9 mouse cellular contexts compared by ENCODE assay signal in the genomic region with DNA sequence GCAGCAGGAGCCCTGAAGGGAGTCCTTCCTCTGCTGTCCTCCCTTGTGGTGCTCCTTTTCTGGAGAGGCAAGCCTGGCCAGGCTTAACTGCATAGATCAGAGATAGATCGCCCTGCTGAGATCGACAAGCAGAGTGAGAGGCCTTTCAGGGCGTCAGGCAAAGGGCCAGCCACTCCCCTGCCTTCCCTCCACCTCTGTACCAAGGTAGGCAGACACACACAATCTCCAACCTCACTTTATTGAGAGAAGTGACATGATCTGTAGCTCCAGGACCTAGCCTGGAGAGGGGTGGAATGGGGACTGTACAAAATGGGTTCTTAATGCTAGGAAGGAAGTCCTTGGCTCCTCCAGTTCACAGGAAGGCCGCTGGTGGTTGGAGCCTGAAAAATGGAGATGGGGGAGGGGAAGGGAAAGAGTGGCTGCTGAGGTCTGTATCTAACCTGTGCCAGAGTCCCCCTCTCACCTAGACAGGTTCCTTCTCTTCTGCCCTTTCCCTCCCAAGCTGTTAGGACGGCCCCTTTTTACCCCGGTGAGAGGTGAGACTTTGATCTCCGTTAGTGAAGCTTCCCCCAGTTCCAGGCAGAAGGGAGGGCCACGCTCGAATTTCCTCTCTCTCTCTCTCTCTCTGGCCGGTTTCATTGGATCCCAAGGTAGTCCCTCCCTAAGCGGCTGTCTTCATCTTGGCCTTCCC. TPM values are rescaled to one million over a fixed set of nuclear protein-coding genes. Genes with fewer than 3 reads are reported as not detected.
DNase-seq lines count a peak whose midpoint lies in the region; ATAC-seq and TF ChIP-seq lines count a peak whose summit lies in the region.
"Had no signal": no experiment of that assay in that cellular context is flagged by ENCODE, and none has a peak within 500 bp of the region (broad histone marks: within the 10 kb centered on the region; RNA-seq: fewer than 3 reads in every experiment).

No protein-coding gene starts in this region.

- peaks cover 46% of the 10 kb centered on the region for H3K27me3 ChIP-seq in heart, embryonic 14.5 days (ENCODE audit: control insufficient read depth, insufficient read depth, low read length)
- H3K27me3 ChIP-seq in testis, adult 2 months (ENCODE audit: control insufficient read depth, insufficient read depth, low read length): peaks cover 2% of the 10 kb centered on the region
- peaks cover 42% of the 10 kb centered on the region for H3K27me3 ChIP-seq in forebrain, embryonic 15.5 days

- H3K4me3 ChIP-seq in heart, embryonic 14.5 days (ENCODE audit: control insufficient read depth in 1 of 2, insufficient read depth in 1 of 2, low read depth in 1 of 2, low read length in 2 of 2): no peak overlapping the region
- H3K4me3 ChIP-seq in testis, adult 2 months (ENCODE audit: control insufficient read depth, low read depth, low read length): peak overlapping the region; percentile 32; the same call in 1 of the 2 replicates
- no peak overlapping the region for H3K4me3 ChIP-seq in forebrain, embryonic 15.5 days

- H3K4me1 ChIP-seq in heart, embryonic 14.5 days (ENCODE audit: control insufficient read depth in 2 of 2, insufficient read depth in 2 of 2, low read length in 2 of 2): peaks cover 3 to 4% of the 10 kb centered on the region in 2 experiments; a peak in 2 of 4 replicates
- peaks cover 20% of the 10 kb centered on the region for H3K4me1 ChIP-seq in testis, adult 2 months (ENCODE audit: control insufficient read depth, insufficient read depth, low read length)
- H3K4me1 ChIP-seq in forebrain, embryonic 15.5 days: peaks cover 11% of the 10 kb centered on the region

- H3K9me3 ChIP-seq in heart, embryonic 14.5 days (ENCODE audit: control insufficient read depth, low read length): no peaks in the 10 kb centered on the region
- H3K9me3 ChIP-seq in forebrain, embryonic 15.5 days: no peaks in the 10 kb centered on the region

- no peak overlapping the region for H3K9ac ChIP-seq in heart, embryonic 14.5 days (ENCODE audit: low read length)
- H3K9ac ChIP-seq in forebrain, embryonic 15.5 days (replicated peaks): no peak overlapping the region

- no peak for DNase-seq in heart, postnatal 4 days
- DNase-seq in testis, postnatal 14 days (ENCODE audit: low spot score): no peak
- peak; percentile 49 to 82 for DNase-seq in kidney, postnatal 25 days
- no peak for DNase-seq in gastrocnemius, postnatal 14 days
- DNase-seq in left cerebral cortex, adult 11 months (ENCODE audit: low spot score): no peak

- WGBS in heart, embryonic 14.5 days: 18% methylated on average over 11 of the region's 11 CpGs
- 8% methylated on average over 11 of the region's 11 CpGs for WGBS in forebrain, embryonic 15.5 days

- no peak for TF ChIP-seq CTCF in testis, adult 2 months (IDR thresholded peaks at IDR 0.05; ENCODE audit: control insufficient read depth, insufficient read depth, insufficient replicate concordance, low read depth, low read length)

- H3K27ac ChIP-seq in heart, embryonic 14.5 days (replicated peaks in 1 of 2; ENCODE audit: control insufficient read depth in 1 of 2, insufficient read depth in 1 of 2, low read depth in 2 of 2, low read length in 2 of 2): no peak overlapping the region
- H3K27ac ChIP-seq in testis, adult 2 months (ENCODE audit: control insufficient read depth, insufficient read depth, low read depth, low read length): no peak overlapping the region
- no peak overlapping the region for H3K27ac ChIP-seq in forebrain, embryonic 15.5 days (replicated peaks)

- ATAC-seq in heart, embryonic 14.5 days (ENCODE audit: insufficient number of reproducible peaks, insufficient read depth, low FRiP score, low read depth): no peak
- no peak for ATAC-seq in forebrain, embryonic 15.5 days (replicated peaks)

- no peak for TF ChIP-seq POLR2A in testis, adult 2 months (IDR thresholded peaks at IDR 0.05; ENCODE audit: control insufficient read depth, low read depth, low read length)

- intact Hi-C loops in gastrocnemius, postnatal 14 days (cut with DNase I; ENCODE audit: low total_unique reads): loop anchor here (10.0 kb wide), 1 partner anchor 121 kb away; no protein-coding TSS in a partner anchor

- H3K36me3 ChIP-seq in heart, embryonic 14.5 days (ENCODE audit: control insufficient read depth, insufficient read depth, low read length): peaks cover 40% of the 10 kb centered on the region
- H3K36me3 ChIP-seq in testis, adult 2 months (ENCODE audit: control insufficient read depth, insufficient read depth, low read length): no peaks in the 10 kb centered on the region
- 0 out of 2 replicates have a peak, but pooled peaks cover 3% of the 10 kb centered on the region for H3K36me3 ChIP-seq in forebrain, embryonic 15.5 days

- H3K4me2 ChIP-seq in heart, embryonic 14.5 days (ENCODE audit: low read length): peak overlapping the region; percentile 5; the same call in 1 of the 2 replicates
- H3K4me2 ChIP-seq in forebrain, embryonic 15.5 days (replicated peaks): no peak overlapping the region

RNA-seq across cellular contexts. Expression of gene C1ql4, which starts 3.6 kb away (rescaled TPM):
- 0.27 and 0.41 TPM in 2 replicates for polyA plus RNA-seq in heart, embryonic 14.5 days (2014; fragmentation: Nextera tagmentation; extraction: Ambion mirVana)
- under 1 TPM in 1 of 2 experiments, not detected in 1; 0.19 TPM for total RNA-seq in heart, postnatal 4 days (2021)
- polyA plus RNA-seq in testis, adult 2 months (2012; rRNA removed): 0.72 and 1.0 TPM in 2 replicates
- total RNA-seq in gastrocnemius, postnatal 14 days (2021): not detected
- polyA plus RNA-seq in forebrain, embryonic 15.5 days (2015; fragmentation: Nextera tagmentation; extraction: Ambion mirVana): 0.28 and 0.33 TPM in 2 replicates
- total RNA-seq: megakaryocyte-erythroid progenitor cell, adult 5-6 weeks had no signal

RNA-seq across cellular contexts. Expression of gene Dnajc22, which starts 9.0 kb away (rescaled TPM):
- 0.93 and 1.3 TPM in 2 replicates for polyA plus RNA-seq in heart, embryonic 14.5 days (2014; fragmentation: Nextera tagmentation; extraction: Ambion mirVana)
- 1 to 10 TPM in 1 of 2 experiments, under 1 TPM in 1; 0.79 to 1.2 TPM for total RNA-seq in heart, postnatal 4 days (2021)
- 4.1 TPM in 2 replicates for polyA plus RNA-seq in testis, adult 2 months (2012; rRNA removed)
- under 1 TPM in 1 of 2 experiments, not detected in 1; 0.12 TPM for total RNA-seq in gastrocnemius, postnatal 14 days (2021)
- 0.46 and 0.53 TPM in 2 replicates for polyA plus RNA-seq in forebrain, embryonic 15.5 days (2015; fragmentation: Nextera tagmentation; extraction: Ambion mirVana)
- total RNA-seq: megakaryocyte-erythroid progenitor cell, adult 5-6 weeks had no signal

RNA-seq across cellular contexts. Expression of gene Troap, which starts 9.6 kb away (rescaled TPM):
- polyA plus RNA-seq in heart, embryonic 14.5 days (2014; fragmentation: Nextera tagmentation; extraction: Ambion mirVana): 14.8 and 16.5 TPM in 2 replicates
- 10 to 100 TPM; 17.8 to 18.7 TPM for total RNA-seq in heart, postnatal 4 days (2021)
- 15.2 and 17.5 TPM in 2 replicates for polyA plus RNA-seq in testis, adult 2 months (2012; rRNA removed)
- 1 to 10 TPM; 1.4 to 1.8 TPM for total RNA-seq in gastrocnemius, postnatal 14 days (2021)
- 19.8 and 24.8 TPM in 2 replicates for polyA plus RNA-seq in forebrain, embryonic 15.5 days (2015; fragmentation: Nextera tagmentation; extraction: Ambion mirVana)

RNA-seq across cellular contexts. Expression of gene Prph, which starts 29.0 kb away (rescaled TPM):
- polyA plus RNA-seq in heart, embryonic 14.5 days (2014; fragmentation: Nextera tagmentation; extraction: Ambion mirVana): 0.36 and 3.2 TPM in 2 replicates
- 1 to 10 TPM in 1 of 2 experiments, under 1 TPM in 1; 0.60 to 1.3 TPM for total RNA-seq in heart, postnatal 4 days (2021)
- polyA plus RNA-seq in testis, adult 2 months (2012; rRNA removed): 0.14 and 0.36 TPM in 2 replicates
- 1 to 10 TPM; 1.2 to 1.4 TPM for total RNA-seq in gastrocnemius, postnatal 14 days (2021)
- 0.97 and 1.3 TPM in 2 replicates for polyA plus RNA-seq in forebrain, embryonic 15.5 days (2015; fragmentation: Nextera tagmentation; extraction: Ambion mirVana)
- total RNA-seq: megakaryocyte-erythroid progenitor cell, adult 5-6 weeks had no signal

RNA-seq across cellular contexts. Expression of gene Spats2, which starts 41.7 kb away (rescaled TPM):
- polyA plus RNA-seq in heart, embryonic 14.5 days (2014; fragmentation: Nextera tagmentation; extraction: Ambion mirVana): 34.8 and 35.9 TPM in 2 replicates
- 10 to 100 TPM; 24.8 to 28.3 TPM for total RNA-seq in heart, postnatal 4 days (2021)
- 34.2 and 35.8 TPM in 2 replicates for polyA plus RNA-seq in testis, adult 2 months (2012; rRNA removed)
- 1 to 10 TPM; 7.1 to 8.7 TPM for total RNA-seq in gastrocnemius, postnatal 14 days (2021)
- 42.9 and 43.7 TPM in 2 replicates for polyA plus RNA-seq in forebrain, embryonic 15.5 days (2015; fragmentation: Nextera tagmentation; extraction: Ambion mirVana)

Comparison
In these comparisons a context has a peak if more than half of its experiments do, and no peak if none do; other contexts are left out.
1. DNase-seq: peak in kidney, postnatal 25 days (2 of 2); none in heart, postnatal 4 days (single experiment), testis, postnatal 14 days (single experiment), gastrocnemius, postnatal 14 days (single experiment) and left cerebral cortex, adult 11 months (single experiment).